Mouse (Mus musculus) liver, postnatal 0 days (tissue): Measurements from ENCODE around the gene Atp2c2.

Experiments used
- CTCF ChIP-seq: sonication (generic); IDR thresholded peaks from 2 replicates; pipeline ENCODE4 v1.5.1; 2016; ENCODE audit warnings: antibody characterized with exemption, low read depth
- EP300 ChIP-seq: IDR thresholded peaks from 2 replicates; pipeline ENCODE4 v1.6.1; 2016; ENCODE audit warnings: antibody characterized with exemption, low read depth, mild to moderate bottlenecking

- TF ChIP-seq CTCF (no peak), EP300 (no peak)
Observed at GRCm38 (mm10) chr8:119765311-119765710, 65.5 kb downstream of the Atp2c2 start.
